Mouse (Mus musculus): Measurements from ENCODE around the gene Nol4l.

DNA sequence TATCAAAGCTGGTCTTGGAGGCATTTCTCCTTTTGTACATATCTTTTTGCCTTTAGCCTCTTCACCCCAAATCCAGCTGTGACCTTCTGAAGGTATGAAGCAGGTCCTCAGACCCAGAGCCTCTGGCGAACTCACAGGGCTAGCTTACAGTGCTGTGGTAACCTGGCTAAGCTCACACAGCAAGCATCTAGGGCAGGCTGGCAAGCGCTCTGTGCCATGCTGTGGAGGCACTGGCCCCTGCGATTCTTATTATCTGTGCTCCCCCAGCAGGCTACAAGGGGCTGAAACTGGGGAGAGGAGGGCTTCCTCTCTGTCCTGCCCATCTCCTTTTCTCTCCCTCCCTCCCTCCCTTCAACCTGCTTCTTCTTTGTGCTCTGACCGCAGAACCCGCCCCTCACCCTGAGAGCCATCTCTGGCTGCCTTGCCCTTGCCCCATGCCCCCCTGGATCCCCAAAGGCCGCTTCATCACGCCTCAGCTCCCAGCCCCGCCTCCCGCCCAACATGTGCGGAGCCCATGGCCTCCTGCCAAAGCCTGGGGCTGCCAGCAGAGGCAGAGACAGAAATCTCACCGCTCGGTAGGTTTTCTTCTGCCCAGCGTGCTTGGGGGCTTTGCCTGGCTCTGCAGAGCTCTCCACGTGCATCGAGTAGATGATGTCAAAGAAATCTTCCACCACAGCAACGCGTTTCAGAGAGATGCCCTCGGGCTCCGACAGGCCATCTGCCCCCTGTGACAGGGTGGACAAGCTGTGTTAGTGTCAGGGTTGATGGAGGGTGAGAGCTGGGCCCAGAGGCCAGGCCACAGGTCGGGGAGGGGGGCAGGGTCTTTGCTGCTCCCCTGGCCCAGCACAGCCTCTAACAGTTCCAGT is 46.4 kb downstream of the Nol4l start:
- TF ChIP-seq POLR2A (IDR thresholded peaks at IDR 0.05; ENCODE audit: insufficient read depth, low read depth, low read length) = no peak
- no peak for TF ChIP-seq EP300 (IDR thresholded peaks at IDR 0.05; ENCODE audit: insufficient read depth, low read depth, low read length)
